Mouse (Mus musculus): ENCODE data around the gene Ctdnep1. TPM values are rescaled to one million over a fixed set of nuclear protein-coding genes. Genes with fewer than 3 reads are reported as not detected.

Ctdnep1 gene
- total RNA-seq, 2 experiments from 2014 or later: 113 to 116 TPM

GRCm38 (mm10) chr11:69983377-69983776, 2.4 kb downstream of the Ctdnep1 start:
- no peak for DNase-seq

GRCm38 (mm10) chr11:69984431-69984830, 3.5 kb downstream of the Ctdnep1 start:
- no peak for DNase-seq

GRCm38 (mm10) chr11:69989949-69990348, 9.0 kb downstream of the Ctdnep1 start:
- DNase-seq: no peak

- DNase-seq: peak; percentile 96
These were observed 10.1 kb downstream of the Ctdnep1 start, which contains the start of gene Gabarap for GRCm38 (mm10) chr11:69990850-69991691. Gene Gabarap, plus strand, starts transcription at chr11:69991143.

- no peak for DNase-seq
These were observed 10.8 kb downstream of the Ctdnep1 start for GRCm38 (mm10) chr11:69991711-69992110.

- no peak for DNase-seq
These were observed 11.4 kb downstream of the Ctdnep1 start for GRCm38 (mm10) chr11:69992396-69992795.

GRCm38 (mm10) chr11:69992932-69993331, 12.0 kb downstream of the Ctdnep1 start:
- DNase-seq: no peak

- no peak for DNase-seq
These were observed 13.6 kb downstream of the Ctdnep1 start for GRCm38 (mm10) chr11:69994401-69995090.

- peak; percentile 97 to 98 for DNase-seq
These were observed 14.5 kb downstream of the Ctdnep1 start, which contains the start of gene Phf23 for GRCm38 (mm10) chr11:69995391-69995960. Gene Phf23, plus strand, starts transcription at chr11:69995777.

GRCm38 (mm10) chr11:69996161-69997061, 15.5 kb downstream of the Ctdnep1 start:
- DNase-seq: no peak

GRCm38 (mm10) chr11:69997070-69997509, 16.1 kb downstream of the Ctdnep1 start:
- DNase-seq: peak; percentile 70 to 73

GRCm38 (mm10) chr11:69998567-69999491, 17.9 kb downstream of the Ctdnep1 start:
- DNase-seq: no peak

- DNase-seq: no peak
These were observed 18.7 kb downstream of the Ctdnep1 start for GRCm38 (mm10) chr11:69999666-70000065.

GRCm38 (mm10) chr11:70000396-70000898, 19.5 kb downstream of the Ctdnep1 start, which contains the start of gene Dvl2:
Gene Dvl2, plus strand, starts transcription at chr11:70000595.
- peak; percentile 85 to 86 for DNase-seq

- DNase-seq: no peak
These were observed 20.2 kb downstream of the Ctdnep1 start for GRCm38 (mm10) chr11:70001159-70001558.

GRCm38 (mm10) chr11:70001865-70002264, 20.9 kb downstream of the Ctdnep1 start:
- DNase-seq: no peak

- DNase-seq: no peak
These were observed 21.5 kb downstream of the Ctdnep1 start for GRCm38 (mm10) chr11:70002471-70002870.

GRCm38 (mm10) chr11:70005521-70005920, 24.6 kb downstream of the Ctdnep1 start:
- DNase-seq: no peak

GRCm38 (mm10) chr11:70010033-70010432, 29.1 kb downstream of the Ctdnep1 start:
- no peak for DNase-seq

GRCm38 (mm10) chr11:70010548-70010947, 29.6 kb downstream of the Ctdnep1 start:
- no peak for DNase-seq

Measured in layer of hippocampus, postnatal 36 days (tissue).